Mouse (Mus musculus) kidney, postnatal 0 days (tissue): ENCODE data around the gene Abhd16b. TPM values are rescaled to one million over a fixed set of nuclear protein-coding genes. Genes with fewer than 3 reads are reported as not detected.
A peak's percentile ranks its signal among the peaks of the same experiment; 100 is the strongest.
"Not testable (repeated sequence)": the region's sequence is repeated elsewhere in the genome, so short reads cannot be mapped to it uniquely, and the experiment has no call there.

Source experiments
- ATAC-seq: fragments of 200-750 bp; cut with Nextera tagmentation; replicated peaks from 2 replicates; pipeline ENCODE4 v1.8.0; 2017; ENCODE audit warnings: low read depth, moderate number of reproducible peaks, moderate TSS enrichment, moderate library complexity; ENCODE audit not compliant: low FRiP score
- DNase-seq: peaks from one replicate; pipeline ENCODE4 v3.0.0-alpha.2; 2016; ENCODE audit warnings: low spot score
- H3K27ac ChIP-seq: fragments of 300-500 bp; sonication (generic); 2 replicates; pipeline ENCODE4 v1.5.1; 2014; ENCODE audit warnings: mild to moderate bottlenecking
- H3K27me3 ChIP-seq: fragments of 300-500 bp; sonication (generic); 2 replicates; pipeline ENCODE4 v1.6.1; 2014; ENCODE audit warnings: low read length, mixed read lengths; ENCODE audit not compliant: insufficient read depth
- H3K36me3 ChIP-seq: fragments of 300-500 bp; sonication (generic); 2 replicates; pipeline ENCODE4 v1.6.1; 2014; ENCODE audit warnings: low read length, mixed read lengths; ENCODE audit not compliant: insufficient read depth
- H3K4me1 ChIP-seq: fragments of 300-500 bp; sonication (generic); replicated peaks from 2 replicates; pipeline ENCODE4 v1.6.1; 2014; ENCODE audit warnings: antibody characterized with exemption, low read length, mixed read lengths; ENCODE audit not compliant: insufficient read depth
- H3K4me2 ChIP-seq: fragments of 300-500 bp; sonication (generic); 2 replicates; pipeline ENCODE4 v1.6.1; 2014; ENCODE audit warnings: mild to moderate bottlenecking, low read length, moderate library complexity, mixed read lengths
- H3K4me3 ChIP-seq: fragments of 300-500 bp; sonication (generic); replicated peaks from 2 replicates; pipeline ENCODE4 v1.5.1; 2014; ENCODE audit warnings: low read depth, low read length
- H3K9ac ChIP-seq: fragments of 300-500 bp; sonication (generic); 2 replicates; pipeline ENCODE4 v1.6.1; 2014; ENCODE audit warnings: low read depth, low read length
- H3K9me3 ChIP-seq: fragments of 300-500 bp; sonication (generic); replicated peaks from 2 replicates; pipeline ENCODE4 v1.6.1; 2016; ENCODE audit warnings: low read length, inconsistent platforms, mixed read lengths
- CTCF ChIP-seq: IDR thresholded peaks from 2 replicates; pipeline ENCODE4 v1.5.1; 2016; ENCODE audit warnings: antibody characterized with exemption, low read depth, mild to moderate bottlenecking, moderate library complexity
- WGBS: fragments of 180-500 bp; shearing (Covaris S2); extraction: QIAGEN DNeasy Blood & Tissue Kit; methylation state at CpG from one replicate; pipeline ENCODE4 v1.1.7; 2014; 5-methylcytosine and 5-hydroxymethylcytosine counted together
- polyA plus RNA-seq: library from polyadenylated mRNA; unstranded; fragments of >200 nt; fragmentation: Nextera tagmentation; extraction: Ambion mirVana; gene quantifications from 2 replicates; pipeline ENCODE4 v1.2.1, GENCODE M21; 2015

The Abhd16b gene
- polyA plus RNA-seq, 1 experiment from 2014 or later = 0.12 TPM

GRCm38 (mm10) chr2:181494266-181494945, 1.4 kb downstream of the Abhd16b start:
- Histone ChIP-seq H3K4me3 (no peak overlapping the region), H3K36me3 (no peaks in the 10 kb centered on the region), H3K4me2 (no peak overlapping the region), H3K27me3 (no peaks in the 10 kb centered on the region), H3K9me3 (no peaks in the 10 kb centered on the region), H3K27ac (no peak overlapping the region), H3K9ac (no peak overlapping the region), H3K4me1 (no peaks in the 10 kb centered on the region)
- DNase-seq (no peak), ATAC-seq (no peak)
- 81% methylated on average over 26 of the region's 26 CpGs for WGBS
- TF ChIP-seq CTCF = no peak

- H3K27ac ChIP-seq = peak overlapping the region; percentile 96; the same call in 1 of the 2 replicates
- DNase-seq, ATAC-seq, H3K9me3 ChIP-seq, H3K4me3 ChIP-seq, H3K27me3 ChIP-seq, H3K9ac ChIP-seq, H3K4me1 ChIP-seq: not testable (repeated sequence)
- peaks cover 13% of the 10 kb centered on the region; the same call in 1 of the 2 replicates for H3K36me3 ChIP-seq
- WGBS = 61% methylated on average over 8 of the region's 8 CpGs
- H3K4me2 ChIP-seq = 0 out of 2 replicates have a peak overlapping the region, but pooled peaks have one; percentile 84
Observed at GRCm38 (mm10) chr2:181495845-181496244, 2.8 kb downstream of the Abhd16b start.

DNA sequence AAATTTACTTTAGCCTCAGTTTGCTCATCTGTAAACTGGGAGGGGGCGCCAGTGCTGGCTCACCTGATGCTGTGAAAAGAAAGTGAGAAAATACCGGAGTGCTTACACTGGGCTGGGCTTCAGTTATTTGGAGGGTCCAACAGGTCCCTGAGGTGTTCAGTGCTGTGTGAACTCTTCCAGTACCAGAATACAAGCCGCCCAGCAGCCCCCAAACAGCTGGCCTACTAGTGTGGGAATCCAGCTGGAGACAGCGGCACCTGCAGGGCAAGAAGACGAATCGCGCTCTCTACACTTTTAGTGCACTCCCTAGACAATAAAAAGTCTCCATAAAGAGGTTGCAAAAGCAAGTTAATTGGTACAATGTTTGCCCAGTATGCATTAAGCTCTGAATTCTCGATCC, 3.3 kb downstream of the Abhd16b start:
- no peaks in the 10 kb centered on the region for H3K27me3 ChIP-seq
- peak; percentile 94 for DNase-seq
- peak overlapping the region; percentile 84 for H3K4me2 ChIP-seq
- peak overlapping the region; percentile 96 for H3K27ac ChIP-seq
- TF ChIP-seq CTCF = peak; percentile 81
- no peaks in the 10 kb centered on the region for H3K4me1 ChIP-seq
- peak overlapping the region; percentile 47 for H3K9ac ChIP-seq
- peaks cover 17% of the 10 kb centered on the region for H3K36me3 ChIP-seq
- H3K4me3 ChIP-seq = peak overlapping the region; percentile 71
- ATAC-seq = peak; percentile 69
- 7% methylated on average over 8 of the region's 8 CpGs for WGBS
- H3K9me3 ChIP-seq = no peaks in the 10 kb centered on the region

DNA sequence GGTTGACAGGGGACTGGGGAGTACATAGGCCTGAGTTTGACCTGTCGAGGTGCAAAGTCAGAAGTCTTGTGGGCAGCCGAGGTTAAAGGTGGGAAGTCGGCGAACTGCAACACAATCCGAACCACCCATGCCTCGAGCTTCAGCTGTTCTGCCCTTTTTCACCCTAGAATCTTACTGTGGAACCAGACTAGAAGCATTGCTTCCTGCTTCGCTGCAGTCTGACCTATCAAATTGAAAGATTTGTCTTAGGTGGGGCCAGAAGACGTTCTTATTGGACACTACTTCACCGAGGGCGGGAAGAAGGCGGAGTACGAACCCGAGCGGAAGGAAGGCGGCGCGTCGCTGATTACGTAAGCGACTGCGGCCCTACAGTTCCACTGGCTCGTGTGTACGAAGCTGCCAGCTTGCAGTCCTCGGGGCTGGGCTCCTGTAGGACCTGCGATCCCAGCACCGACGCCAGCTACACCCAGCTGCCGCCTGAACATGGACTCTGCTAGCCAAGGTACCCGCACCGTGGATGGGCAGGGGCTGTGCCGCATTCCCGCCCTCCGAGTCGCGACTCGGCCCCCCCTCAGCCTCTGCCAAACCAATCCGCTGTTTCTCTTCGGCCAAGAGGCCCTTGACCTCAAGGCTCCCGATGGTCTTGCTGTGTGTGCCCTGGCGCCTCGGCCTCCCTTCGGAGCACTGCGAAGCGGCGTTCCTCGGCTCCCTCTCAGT, 4.0 kb downstream of the Abhd16b start, which contains the start of gene Tpd52l2:
Gene Tpd52l2, plus strand, starts transcription at position 312 of the 717 bp plus-strand sequence.
- Histone ChIP-seq H3K27me3 (no peaks in the 10 kb centered on the region), H3K27ac (peak within 1 kb of the TSS; percentile 96), H3K4me3 (peak within 1 kb of the TSS; percentile 71), H3K4me2 (peak within 1 kb of the TSS; percentile 84), H3K9ac (peak within 1 kb of the TSS; percentile 86), H3K9me3 (no peaks in the 10 kb centered on the region), H3K4me1 (no peaks in the 10 kb centered on the region), H3K36me3 (peaks cover 23% of the 10 kb centered on the region)
- no peak for TF ChIP-seq CTCF
- 0% methylated on average over 46 of the region's 46 CpGs for WGBS
- ATAC-seq (peak; percentile 95), DNase-seq (peak; percentile 99)

GRCm38 (mm10) chr2:181497548-181497875, 4.5 kb downstream of the Abhd16b start:
- no peaks in the 10 kb centered on the region for H3K4me1 ChIP-seq
- peak overlapping the region; percentile 84 for H3K4me2 ChIP-seq
- peak overlapping the region; percentile 86 for H3K9ac ChIP-seq
- peak; percentile 57 for ATAC-seq
- H3K27me3 ChIP-seq = no peaks in the 10 kb centered on the region
- peak overlapping the region; percentile 96 for H3K27ac ChIP-seq
- peak overlapping the region; percentile 71 for H3K4me3 ChIP-seq
- peak; percentile 82 for DNase-seq
- H3K9me3 ChIP-seq = no peaks in the 10 kb centered on the region
- H3K36me3 ChIP-seq = peaks cover 29% of the 10 kb centered on the region
- under 1% methylated on average over 12 of the region's 12 CpGs for WGBS
- no peak for TF ChIP-seq CTCF

GRCm38 (mm10) chr2:181498644-181499043, 5.6 kb downstream of the Abhd16b start:
- H3K4me3 ChIP-seq = no peak overlapping the region
- no peak overlapping the region for H3K27ac ChIP-seq
- DNase-seq (no peak), ATAC-seq (no peak)
- no peaks in the 10 kb centered on the region for H3K27me3 ChIP-seq
- H3K9me3 ChIP-seq = no peaks in the 10 kb centered on the region
- WGBS = 72% methylated on average over 4 of the region's 4 CpGs
- no peak overlapping the region for H3K4me2 ChIP-seq
- no peak for TF ChIP-seq CTCF
- H3K9ac ChIP-seq = no peak overlapping the region
- H3K4me1 ChIP-seq = no peaks in the 10 kb centered on the region
- H3K36me3 ChIP-seq = peaks cover 33% of the 10 kb centered on the region
